Mouse (Mus musculus) T-cell, adult 2 months (primary cell): ENCODE data around the gene Yrdc.
A peak's percentile ranks its signal among the peaks of the same experiment; 100 is the strongest.

Experiments
- DNase-seq: peaks from one replicate; pipeline ENCODE4 v3.0.0; 2022; ENCODE audit warnings: low spot score

The Yrdc gene

DNA sequence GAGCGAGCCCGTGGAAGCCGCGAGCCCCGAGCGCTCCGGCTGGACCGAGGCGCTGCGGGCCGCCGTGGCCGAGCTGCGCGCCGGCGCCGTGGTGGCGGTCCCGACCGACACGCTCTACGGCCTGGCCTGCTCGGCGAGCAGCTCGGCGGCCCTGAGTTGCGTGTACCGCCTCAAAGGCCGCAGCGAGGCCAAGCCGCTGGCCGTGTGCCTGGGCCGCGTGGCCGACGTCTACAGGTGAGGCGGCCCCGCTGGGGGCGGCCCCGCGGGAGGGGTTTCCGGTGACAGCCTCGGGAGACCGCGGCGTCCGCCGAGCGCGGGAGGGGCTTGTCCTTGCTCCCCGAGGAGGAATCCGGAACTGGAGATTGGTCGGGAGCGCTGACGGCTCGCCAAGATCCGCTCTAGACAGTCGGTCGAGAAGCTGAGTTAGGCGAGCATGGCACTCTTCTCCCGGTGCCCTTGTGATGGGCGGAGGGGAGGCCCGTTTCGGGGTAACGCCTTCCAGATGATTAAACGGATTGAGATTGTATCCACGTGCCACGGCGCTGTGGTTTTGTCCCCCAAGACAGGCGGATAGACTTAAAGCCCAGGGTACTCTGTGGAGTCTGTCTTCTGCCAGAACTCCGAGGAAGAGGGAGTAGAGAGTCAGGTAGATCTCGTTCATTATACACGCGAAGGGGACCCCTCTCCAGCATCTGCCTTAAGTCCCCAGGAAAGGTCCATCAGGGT lies 617 bp downstream of the Yrdc start, which contains the start of gene 1110065P20Rik:
Gene 1110065P20Rik (minus strand): TSS at position 264 of the 726 bp plus-strand sequence.
- DNase-seq: peak; percentile 74

DNA sequence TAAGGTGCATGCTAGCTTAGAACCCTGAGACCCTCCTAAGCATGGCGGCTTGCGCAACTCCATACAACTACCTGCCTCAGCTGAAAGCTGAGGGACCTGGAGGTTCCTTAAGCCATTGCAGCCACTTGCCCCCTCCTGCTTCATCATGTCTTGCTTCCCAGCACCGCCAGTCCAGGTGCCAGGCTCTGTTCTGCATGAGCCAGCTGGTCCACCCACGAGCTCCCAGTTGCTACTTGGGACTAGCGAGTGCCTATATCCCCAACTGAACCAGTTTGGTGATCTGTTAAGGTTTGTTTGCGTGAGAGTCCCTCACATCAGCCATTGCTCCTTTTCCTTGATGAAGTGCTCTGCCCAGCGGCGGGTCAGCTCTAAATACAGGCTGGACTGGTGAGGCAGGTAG lies 5.8 kb downstream of the Yrdc start:
- DNase-seq: no peak

DNA sequence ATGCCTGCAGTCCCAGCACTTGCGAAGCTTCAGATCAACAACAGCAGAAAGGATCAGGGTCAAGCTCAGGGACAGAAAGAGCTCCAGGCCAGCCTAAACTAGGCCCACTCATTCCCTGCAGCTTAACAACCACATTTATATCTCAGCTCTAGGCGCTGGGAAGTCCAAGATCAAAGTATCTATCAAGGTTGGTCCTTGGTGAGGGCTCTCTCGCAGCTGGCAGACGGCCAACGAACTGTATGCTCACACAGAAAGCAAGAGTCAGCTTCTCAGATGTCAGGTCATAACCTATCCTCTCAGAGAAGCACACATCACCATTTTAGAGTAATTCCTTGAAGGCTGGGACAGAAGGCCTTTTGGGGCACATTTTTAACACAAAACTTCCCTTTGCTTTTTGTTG lies 7.9 kb downstream of the Yrdc start:
- no peak for DNase-seq

DNA sequence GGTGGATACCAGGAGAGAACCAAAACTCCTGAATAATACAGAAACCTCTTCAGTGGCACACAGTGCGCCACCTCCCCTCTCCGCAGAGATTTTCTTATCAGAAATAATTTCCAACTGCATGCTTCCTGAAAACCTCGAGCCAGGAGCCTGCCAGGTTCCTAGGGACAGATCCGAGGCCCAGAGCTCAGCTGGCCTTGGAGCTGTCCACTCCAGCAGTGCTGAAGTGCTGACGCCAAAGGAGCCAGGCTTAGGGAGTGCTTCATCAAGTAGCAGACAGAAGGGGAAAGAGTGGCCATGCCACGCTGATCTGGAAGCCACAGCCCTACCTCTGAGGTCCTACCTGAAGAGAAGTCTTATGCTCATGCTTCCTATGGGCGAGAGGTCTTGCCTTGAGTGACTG lies 10.0 kb downstream of the Yrdc start:
- DNase-seq: peak; percentile 11

DNA sequence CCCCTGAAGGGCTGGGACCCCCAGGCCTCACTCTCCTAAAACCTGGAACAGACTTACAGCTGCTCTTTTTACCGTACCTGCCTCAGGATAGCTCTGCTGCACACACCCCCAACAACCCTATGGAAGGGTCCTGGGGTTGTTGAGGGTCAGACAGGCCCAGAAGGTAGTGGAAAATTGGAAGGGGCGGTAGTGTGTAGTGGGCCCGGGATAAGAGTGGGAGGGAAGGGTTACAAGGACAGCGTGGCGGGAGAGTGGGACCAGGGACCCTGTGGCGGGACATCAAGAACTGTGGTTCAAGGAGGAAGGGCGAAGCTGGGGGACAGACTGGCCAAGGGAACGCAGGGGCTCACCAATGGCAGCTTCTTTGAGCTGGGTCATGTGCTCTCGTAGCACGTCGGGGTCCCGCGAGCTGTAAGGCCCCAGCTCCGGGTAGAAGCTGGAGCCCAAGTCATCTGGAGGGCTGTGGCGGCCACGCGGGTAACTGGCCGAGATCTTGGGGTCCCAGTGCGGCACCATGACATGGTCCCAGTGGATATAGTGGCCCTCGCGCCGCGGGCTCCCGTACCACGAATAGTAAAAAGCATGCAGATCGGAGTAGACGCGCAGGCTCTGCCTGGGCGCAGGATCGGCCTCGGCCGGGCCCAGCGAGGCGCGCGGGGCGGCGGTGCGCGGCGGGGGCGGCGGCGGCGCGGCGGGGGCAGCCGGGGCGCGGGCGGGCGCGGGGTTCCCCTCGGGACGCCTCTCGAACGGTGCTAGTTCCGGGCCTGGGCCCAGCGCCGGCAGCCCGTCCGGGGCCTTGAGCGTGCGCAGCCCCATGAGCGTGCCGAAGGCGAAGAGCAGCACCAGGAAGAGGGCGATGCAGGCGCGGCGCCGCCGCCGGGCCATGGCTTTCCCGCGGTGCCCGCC lies 11.1 kb downstream of the Yrdc start, which contains the start of gene Maneal:
Gene Maneal (minus strand): TSS at position 889 of the 906 bp plus-strand sequence.
- no peak for DNase-seq

DNA sequence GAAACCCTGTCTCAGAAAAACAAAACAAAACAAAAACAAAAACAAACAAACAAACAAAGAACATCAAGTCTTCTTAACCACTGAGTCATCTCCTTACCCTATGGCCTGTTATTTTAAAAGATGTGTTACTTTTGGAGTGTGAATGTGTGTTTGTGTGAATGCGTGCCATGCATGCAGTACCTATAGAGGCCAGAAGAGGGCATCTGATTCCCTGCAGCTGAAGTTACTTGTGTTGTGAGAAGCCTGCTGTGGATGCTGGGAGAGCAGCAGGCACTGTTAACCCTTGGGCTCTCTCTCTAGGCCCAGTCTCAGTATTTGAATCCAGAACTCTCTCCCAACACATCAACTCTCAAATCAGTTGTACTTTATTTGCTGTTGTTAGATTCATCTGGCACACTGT lies 22.2 kb downstream of the Yrdc start:
- DNase-seq: no peak

DNA sequence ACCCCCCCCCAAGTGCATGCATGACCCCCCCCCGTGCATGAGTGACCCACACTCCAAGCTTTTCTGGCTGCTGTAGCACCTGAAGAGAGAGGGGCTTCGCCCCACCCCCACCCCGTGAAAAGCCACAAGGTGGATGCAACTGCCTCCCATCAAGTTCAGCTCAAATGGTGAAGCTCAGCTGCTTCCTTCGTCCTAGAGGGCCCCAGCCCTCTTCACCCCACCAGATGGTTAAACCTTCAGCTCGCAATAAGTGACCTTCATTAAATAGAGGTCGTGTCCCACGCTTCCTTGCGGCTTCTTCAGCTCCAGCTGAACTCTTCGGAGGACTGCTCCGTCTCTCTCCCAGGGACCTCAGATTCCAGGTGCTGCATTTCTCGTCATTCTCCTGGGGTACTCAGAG lies 30.1 kb downstream of the Yrdc start, which contains the start of gene Epha10:
Gene Epha10 (plus strand): TSS at position 301 of the 400 bp plus-strand sequence.
- no peak for DNase-seq

DNA sequence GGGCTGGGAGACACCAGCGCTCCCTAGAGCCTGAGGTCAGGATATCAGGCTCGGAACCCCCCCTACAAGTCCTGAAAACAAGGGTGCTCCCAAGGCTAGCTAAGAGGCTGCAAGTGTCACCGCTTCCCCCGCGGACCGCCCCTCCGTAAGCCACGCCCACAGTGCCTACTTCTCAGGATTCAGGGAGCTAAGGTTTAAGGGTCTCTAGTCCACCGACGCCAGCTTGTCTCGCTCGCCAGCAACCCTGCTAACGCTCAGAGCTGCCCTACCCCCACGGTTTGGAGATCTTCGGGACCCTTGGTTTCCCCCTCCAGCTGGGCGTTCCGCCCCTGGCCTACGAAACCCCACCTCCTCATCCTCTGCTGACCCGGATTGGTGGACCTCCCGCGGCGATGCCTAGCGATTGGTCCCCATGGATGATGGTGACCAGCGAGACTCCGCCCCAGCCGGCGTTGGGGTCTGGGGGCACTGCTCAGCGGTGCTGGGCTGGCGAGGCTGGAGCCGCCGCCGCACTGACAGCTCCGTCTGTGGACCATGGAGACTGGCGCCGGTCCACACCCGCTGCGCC lies 30.9 kb downstream of the Yrdc start:
- no peak for DNase-seq

DNA sequence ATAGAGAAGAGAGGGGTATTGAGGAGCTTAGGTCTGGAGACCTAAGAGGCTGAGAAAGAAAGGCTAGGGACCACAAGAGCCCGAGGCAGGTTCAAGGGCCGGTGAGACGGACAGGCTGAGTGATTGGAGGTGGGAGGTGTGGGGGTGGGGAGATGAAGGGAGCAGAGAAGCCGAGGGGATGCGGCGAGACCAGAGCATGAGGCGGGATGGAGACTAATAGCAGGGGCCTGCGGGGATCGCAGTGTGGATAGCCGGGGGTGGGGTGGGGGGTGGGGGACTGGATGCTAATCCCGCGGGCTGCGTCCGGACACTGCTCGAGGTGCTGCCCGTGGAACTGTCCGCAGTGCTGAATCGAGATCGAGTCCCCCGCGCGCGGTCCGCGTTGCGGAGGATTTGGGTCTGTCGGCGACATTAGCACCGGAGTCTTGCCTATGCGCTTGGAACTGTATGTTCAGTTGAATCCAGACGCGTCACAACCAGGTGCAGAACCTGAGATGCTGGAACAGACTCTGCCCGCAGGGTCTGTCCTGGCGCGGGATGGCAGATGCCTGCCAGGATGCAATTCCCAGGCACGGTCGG lies 31.8 kb downstream of the Yrdc start:
- no peak for DNase-seq

DNA sequence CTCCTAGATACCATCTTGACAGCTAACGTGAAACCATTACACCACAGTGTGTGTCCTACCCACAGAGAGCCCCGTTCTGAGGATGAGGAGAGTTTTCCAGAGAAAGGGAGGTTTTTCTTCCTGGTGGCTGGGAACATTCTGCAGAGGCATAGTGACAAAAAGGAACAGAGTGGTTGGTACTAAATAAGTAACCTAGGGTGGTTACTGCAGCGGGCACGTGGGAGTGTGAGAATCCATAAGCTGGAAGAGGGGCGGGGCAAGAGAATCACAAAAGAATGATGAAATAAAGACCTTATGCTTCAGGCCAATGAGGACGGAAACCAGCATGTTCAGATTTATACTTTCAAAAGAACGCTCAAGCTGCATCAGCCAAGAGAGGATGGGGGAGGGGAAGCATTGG lies 38.2 kb downstream of the Yrdc start:
- DNase-seq: no peak

DNA sequence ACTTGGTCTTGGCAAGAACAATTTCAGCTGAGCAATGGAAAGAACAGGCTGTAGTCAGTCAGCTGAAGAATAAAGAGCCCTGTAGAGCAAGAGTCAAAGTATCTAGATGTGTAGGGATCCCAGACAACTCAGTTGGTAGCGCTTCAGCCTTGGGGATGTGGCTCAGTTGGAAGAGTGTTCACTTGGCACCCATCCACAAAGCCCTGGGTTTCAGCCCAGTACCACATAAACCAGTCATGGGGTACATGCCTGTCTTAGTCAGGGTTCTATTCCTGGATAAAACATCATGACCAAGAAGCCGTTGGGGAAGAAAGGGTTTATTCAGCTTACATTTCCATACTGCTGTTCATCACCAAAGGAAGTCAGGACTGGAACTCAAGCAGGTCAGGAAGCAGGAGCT lies 39.5 kb downstream of the Yrdc start:
- no peak for DNase-seq

DNA sequence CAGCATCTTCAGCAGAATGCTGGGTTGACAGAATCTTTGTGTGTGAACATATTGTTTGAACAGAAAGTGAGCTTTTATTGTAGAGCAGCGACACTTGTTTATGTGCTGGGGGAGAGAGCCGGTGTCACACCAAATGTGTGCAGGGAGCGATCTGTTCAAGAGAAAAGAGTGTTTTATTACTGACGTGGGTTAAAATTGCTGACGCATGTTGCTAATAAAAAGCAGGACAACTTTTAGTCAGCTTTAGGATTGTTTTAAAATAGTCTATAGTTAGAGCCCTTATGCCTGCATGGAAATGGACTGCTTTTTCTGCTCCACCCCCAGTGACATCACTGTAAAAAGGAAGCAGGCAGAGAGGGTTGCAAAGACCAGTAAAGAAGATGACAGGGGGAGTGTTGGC lies 40.4 kb downstream of the Yrdc start:
- DNase-seq: no peak

DNA sequence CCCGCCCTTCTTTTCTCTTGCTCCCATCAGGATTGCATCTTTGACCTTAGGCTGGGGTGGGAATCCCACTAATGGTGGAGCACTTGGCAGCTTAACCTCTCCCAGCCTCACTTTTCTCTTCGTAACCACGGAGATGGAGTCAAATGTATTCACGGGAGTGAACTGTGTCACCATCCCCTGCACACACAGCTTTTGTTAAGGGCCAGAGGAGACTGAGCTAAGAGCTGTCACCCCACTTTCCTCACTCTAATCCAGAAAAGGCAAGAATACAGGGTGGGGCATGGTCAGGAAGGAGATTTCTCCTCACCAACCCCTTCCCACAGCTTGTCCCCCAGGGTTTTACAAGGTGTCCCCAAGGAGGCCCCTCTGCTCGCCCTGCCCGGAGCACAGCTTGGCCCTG lies 43.3 kb downstream of the Yrdc start:
- no peak for DNase-seq

DNA sequence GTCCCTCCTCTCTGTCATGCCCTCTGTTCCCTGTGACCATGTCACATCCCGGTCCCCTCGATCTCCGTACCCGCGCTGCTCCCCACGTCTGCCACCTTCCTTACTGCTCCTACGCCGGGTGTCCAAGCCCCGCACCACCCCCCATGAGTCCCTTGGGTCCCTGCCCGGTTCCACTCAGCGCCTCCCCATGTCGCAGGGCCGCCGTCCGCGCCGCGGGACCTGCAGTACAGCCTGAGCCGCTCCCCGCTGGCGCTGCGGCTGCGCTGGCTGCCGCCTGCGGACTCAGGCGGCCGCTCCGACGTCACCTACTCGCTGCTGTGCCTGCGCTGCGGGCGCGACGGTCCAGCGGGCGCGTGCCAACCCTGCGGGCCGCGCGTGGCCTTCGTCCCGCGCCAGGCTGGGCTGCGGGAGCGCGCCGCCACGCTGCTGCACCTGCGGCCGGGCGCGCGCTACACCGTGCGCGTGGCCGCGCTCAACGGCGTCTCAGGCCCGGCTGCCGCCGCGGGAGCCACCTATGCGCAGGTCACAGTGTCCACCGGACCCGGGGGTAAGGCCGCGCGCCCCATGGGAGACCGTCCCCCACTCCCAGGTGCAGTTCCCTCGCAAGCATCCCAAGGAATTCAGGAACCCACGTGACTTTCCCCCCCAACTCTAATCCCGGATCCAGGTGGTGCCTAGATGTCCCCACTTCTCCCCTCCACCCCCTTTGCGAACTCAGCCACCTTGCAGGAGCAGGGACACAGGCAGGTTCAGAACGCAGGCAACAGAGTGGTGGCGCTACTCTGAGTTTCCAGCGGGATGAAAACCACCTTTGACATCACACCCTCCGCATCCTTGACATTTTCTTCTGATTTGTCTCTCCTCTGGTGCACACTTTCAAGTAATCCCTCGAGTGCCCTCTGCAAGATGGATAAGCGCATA lies 44.3 kb downstream of the Yrdc start:
- no peak for DNase-seq

DNA sequence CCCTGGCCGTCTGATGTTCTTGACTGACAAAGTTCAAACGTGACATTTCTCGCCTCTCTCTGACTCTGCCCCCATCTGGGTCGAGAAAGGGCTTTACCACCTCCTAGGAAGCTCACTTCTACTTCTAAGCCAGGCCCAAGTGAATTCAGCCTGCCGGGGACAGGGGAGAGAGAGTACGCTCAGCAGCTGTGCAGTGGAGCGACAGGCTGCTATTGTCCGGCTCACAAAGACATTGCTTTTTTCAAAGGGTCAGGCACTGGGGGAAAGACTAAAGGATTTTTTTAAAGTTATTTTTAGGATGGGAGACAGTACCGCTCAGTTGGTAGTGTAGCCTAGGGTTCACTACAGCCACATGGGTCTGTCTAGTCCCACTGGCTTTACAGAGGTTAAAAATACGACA lies 47.9 kb downstream of the Yrdc start:
- DNase-seq: no peak

DNA sequence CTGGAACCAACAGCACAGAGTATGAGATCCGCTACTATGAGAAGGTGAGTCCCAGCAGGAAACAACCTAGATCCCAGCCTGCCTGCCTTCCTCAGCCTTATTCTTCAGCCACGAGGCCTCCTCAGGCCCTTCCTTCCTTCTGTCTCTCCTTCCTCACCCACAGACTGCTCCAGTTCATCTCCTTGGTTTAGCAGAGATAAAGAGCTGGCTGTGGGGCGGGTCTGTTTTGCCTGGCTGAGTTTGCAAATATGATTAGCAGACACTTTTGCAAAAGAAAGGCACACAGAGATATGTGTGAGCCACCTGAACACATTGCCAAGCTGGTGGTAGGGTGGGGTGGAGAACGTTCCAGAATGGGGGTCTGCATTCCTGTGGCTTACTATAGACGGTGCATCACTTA lies 49.4 kb downstream of the Yrdc start:
- DNase-seq: no peak
